Mouse (Mus musculus) Muller cell, postnatal 12 days (primary cell): ENCODE measurements at regions not wholly inside any gene's neighbourhood (a gene's known extent, or its start where the extent isn't known, plus 50 kb on each side); places are given as distances from the start of the nearest gene placed in this dataset.
A peak's percentile ranks its signal among the peaks of the same experiment; 100 is the strongest.

Experiments
- DNase-seq: peaks from one replicate; pipeline ENCODE4 v3.0.0-alpha.2; 2015; ENCODE audit errors: inconsistent ontology term

GRCm38 (mm10) chr1:73123012-73123411 is 107.3 kb upstream of the Tnp1 start:
- DNase-seq, result no peak

- no peak for DNase-seq
Observed at GRCm38 (mm10) chr1:73118661-73119060, 103.0 kb upstream of the Tnp1 start.

- no peak for DNase-seq
Observed at GRCm38 (mm10) chr1:73116526-73116925, 100.8 kb upstream of the Tnp1 start.

GRCm38 (mm10) chr1:73115854-73116253 is 100.1 kb upstream of the Tnp1 start:
- DNase-seq, result no peak

GRCm38 (mm10) chr1:73113137-73113536 is 97.4 kb upstream of the Tnp1 start:
- no peak for DNase-seq

GRCm38 (mm10) chr1:73112711-73113110 is 97.0 kb upstream of the Tnp1 start:
- DNase-seq, result no peak

GRCm38 (mm10) chr1:73111911-73112310 is 96.2 kb upstream of the Tnp1 start:
- no peak for DNase-seq

- no peak for DNase-seq
Observed at GRCm38 (mm10) chr1:73105856-73106463, 90.3 kb upstream of the Tnp1 start.

GRCm38 (mm10) chr1:73097645-73098440 is 82.1 kb upstream of the Tnp1 start:
- DNase-seq, result no peak

GRCm38 (mm10) chr1:73089636-73090035 is 73.9 kb upstream of the Tnp1 start:
- DNase-seq, result no peak

- DNase-seq, result peak; percentile 5
Observed at GRCm38 (mm10) chr1:73088494-73088893, 72.8 kb upstream of the Tnp1 start.

GRCm38 (mm10) chr1:73084946-73085345 is 69.2 kb upstream of the Tnp1 start:
- no peak for DNase-seq

- DNase-seq, result no peak
Observed at GRCm38 (mm10) chr1:73083396-73083795, 67.7 kb upstream of the Tnp1 start.

GRCm38 (mm10) chr1:73079518-73079917 is 63.8 kb upstream of the Tnp1 start:
- no peak for DNase-seq

GRCm38 (mm10) chr1:73077156-73077555 is 61.4 kb upstream of the Tnp1 start:
- peak; percentile 32 for DNase-seq

GRCm38 (mm10) chr1:73075699-73076373 is 60.1 kb upstream of the Tnp1 start:
- no peak for DNase-seq

- no peak for DNase-seq
Observed at GRCm38 (mm10) chr1:73075159-73075558, 59.5 kb upstream of the Tnp1 start.

GRCm38 (mm10) chr1:73074525-73074924 is 58.8 kb upstream of the Tnp1 start:
- no peak for DNase-seq

GRCm38 (mm10) chr1:73072237-73072904 is 56.7 kb upstream of the Tnp1 start:
- DNase-seq, result no peak

- DNase-seq, result no peak
Observed at GRCm38 (mm10) chr1:73070126-73070525, 54.4 kb upstream of the Tnp1 start.
